Mouse (Mus musculus) CD4-positive, CD25-positive, alpha-beta regulatory T cell, adult 4 months (primary cell): ENCODE measurements around the gene Ebf1. TPM values are rescaled to one million over a fixed set of nuclear protein-coding genes. Genes with fewer than 3 reads are reported as not detected.

Experiments
- polyA plus RNA-seq, 2 experiments: library from polyadenylated mRNA; unstranded; fragments of 100-300 nt; shearing (Covaris generic); gene quantifications; one replicate each; pipeline ENCODE4 v1.2.1; 2017

Gene Ebf1
- polyA plus RNA-seq, 2 experiments from 2014 or later: 0.30 to 3.9 TPM

Other genes with a start within 250 kb of the Ebf1 start
- not detected for gene Il12b, start 217.3 kb upstream of the Ebf1 start, polyA plus RNA-seq
- gene Ublcp1, start 146.8 kb upstream of the Ebf1 start, polyA plus RNA-seq: 10 to 100 TPM; 44.1 to 58.3 TPM
- gene Rnf145, start 98.4 kb upstream of the Ebf1 start, polyA plus RNA-seq: 10 to 100 TPM; 54.0 to 64.9 TPM